Mouse (Mus musculus) E14TG2a.4 (cell line): ENCODE measurements around the gene Tnfrsf8.
"Not testable (repeated sequence)": the region's sequence is repeated elsewhere in the genome, so short reads cannot be mapped to it uniquely, and the experiment has no call there.

ENCODE experiments used
- H3K27me3 ChIP-seq: 2 replicates; pipeline ENCODE4 v1.6.1; 2014; ENCODE audit warnings: low read length, control low read depth; ENCODE audit not compliant: insufficient read depth
- H3K36me3 ChIP-seq: 2 replicates; pipeline ENCODE4 v1.6.1; 2014; ENCODE audit warnings: low read length, control low read depth; ENCODE audit not compliant: insufficient read depth
- H3K4me1 ChIP-seq: replicated peaks from 2 replicates; pipeline ENCODE4 v1.6.1; 2014; ENCODE audit warnings: low read depth, low read length, control low read depth
- H3K4me3 ChIP-seq: replicated peaks from 2 replicates; pipeline ENCODE4 v1.5.1; 2014; ENCODE audit warnings: mild to moderate bottlenecking, low read length
- H3K9me3 ChIP-seq: 2 replicates; pipeline ENCODE4 v1.6.1; 2014; ENCODE audit warnings: low read length, control low read depth
- CTCF ChIP-seq: conservative IDR thresholded peaks from 2 replicates; pipeline ENCODE4 v1.5.1; 2014; ENCODE audit warnings: low read length
- NANOG ChIP-seq: IDR thresholded peaks from 2 replicates; pipeline ENCODE4 v1.6.1; 2014; ENCODE audit warnings: borderline replicate concordance, low read length, mixed read lengths
- POU5F1 ChIP-seq: IDR thresholded peaks from 2 replicates; pipeline ENCODE4 v1.6.1; 2014; ENCODE audit warnings: low read length, borderline replicate concordance

The Tnfrsf8 gene

GRCm38 (mm10) chr4:145314836-145315467 is at the start of gene Tnfrsf8:
Tnfrsf8 (minus strand) TSS chr4:145315164.
- TF ChIP-seq CTCF (no peak), NANOG (no peak), POU5F1 (no peak)
- Histone ChIP-seq H3K4me1 (peaks cover 24% of the 10 kb centered on the region), H3K4me3 (peak within 1 kb of the TSS; percentile 57), H3K36me3 (no peaks in the 10 kb centered on the region), H3K9me3 (no peaks in the 10 kb centered on the region), H3K27me3 (peaks cover 33% of the 10 kb centered on the region)

GRCm38 (mm10) chr4:145361635-145362034 is 46.7 kb upstream of the Tnfrsf8 start:
- not testable (repeated sequence) for H3K4me3 ChIP-seq, H3K27me3 ChIP-seq, H3K4me1 ChIP-seq, H3K36me3 ChIP-seq
- H3K9me3 ChIP-seq = peaks cover 51% of the 10 kb centered on the region

GRCm38 (mm10) chr4:145361065-145361464 is 46.1 kb upstream of the Tnfrsf8 start:
- Histone ChIP-seq H3K9me3 (peaks cover 49% of the 10 kb centered on the region), H3K4me3 (no peak overlapping the region), H3K36me3 (no peaks in the 10 kb centered on the region), H3K27me3 (no peaks in the 10 kb centered on the region), H3K4me1 (no peaks in the 10 kb centered on the region)
- TF ChIP-seq CTCF = no peak
- no peak for TF ChIP-seq NANOG
- no peak for TF ChIP-seq POU5F1

GRCm38 (mm10) chr4:145360567-145360966 is 45.6 kb upstream of the Tnfrsf8 start:
- H3K4me1 ChIP-seq = no peaks in the 10 kb centered on the region
- no peaks in the 10 kb centered on the region for H3K27me3 ChIP-seq
- H3K9me3 ChIP-seq = peaks cover 44% of the 10 kb centered on the region
- H3K4me3 ChIP-seq = no peak overlapping the region
- TF ChIP-seq CTCF (no peak), POU5F1 (no peak), NANOG (no peak)
- H3K36me3 ChIP-seq = no peaks in the 10 kb centered on the region

GRCm38 (mm10) chr4:145356234-145356633 is 41.3 kb upstream of the Tnfrsf8 start:
- no peaks in the 10 kb centered on the region for H3K36me3 ChIP-seq
- H3K9me3 ChIP-seq = peaks cover 19% of the 10 kb centered on the region
- no peak overlapping the region for H3K4me3 ChIP-seq
- no peaks in the 10 kb centered on the region for H3K27me3 ChIP-seq
- TF ChIP-seq POU5F1 = no peak
- no peak for TF ChIP-seq NANOG
- TF ChIP-seq CTCF = no peak
- H3K4me1 ChIP-seq = peaks cover 6% of the 10 kb centered on the region

GRCm38 (mm10) chr4:145353855-145354254 is 38.9 kb upstream of the Tnfrsf8 start:
- Histone ChIP-seq H3K4me1 (peaks cover 6% of the 10 kb centered on the region), H3K27me3 (no peaks in the 10 kb centered on the region), H3K36me3 (no peaks in the 10 kb centered on the region), H3K4me3 (no peak overlapping the region), H3K9me3 (peaks cover 19% of the 10 kb centered on the region)
- TF ChIP-seq NANOG (no peak), POU5F1 (no peak), CTCF (no peak)

GRCm38 (mm10) chr4:145344948-145345347 is 30.0 kb upstream of the Tnfrsf8 start:
- no peak for TF ChIP-seq NANOG
- no peak for TF ChIP-seq CTCF
- TF ChIP-seq POU5F1 = no peak
- H3K27me3 ChIP-seq = no peaks in the 10 kb centered on the region
- H3K4me1 ChIP-seq = peaks cover 12% of the 10 kb centered on the region; the same call in 1 of the 2 replicates
- H3K4me3 ChIP-seq = no peak overlapping the region
- no peaks in the 10 kb centered on the region for H3K36me3 ChIP-seq
- peaks cover 12% of the 10 kb centered on the region for H3K9me3 ChIP-seq

GRCm38 (mm10) chr4:145341879-145342809 is 27.2 kb upstream of the Tnfrsf8 start:
- no peaks in the 10 kb centered on the region for H3K36me3 ChIP-seq
- no peaks in the 10 kb centered on the region for H3K9me3 ChIP-seq
- TF ChIP-seq CTCF = no peak
- TF ChIP-seq NANOG = no peak
- no peak for TF ChIP-seq POU5F1
- peaks cover 12% of the 10 kb centered on the region; the same call in 1 of the 2 replicates for H3K4me1 ChIP-seq
- H3K4me3 ChIP-seq = no peak overlapping the region
- H3K27me3 ChIP-seq = 0 out of 2 replicates have a peak, but pooled peaks cover 3% of the 10 kb centered on the region
